Mouse (Mus musculus) MEL (cell line): ENCODE results near the gene Ucn2. TPM values are rescaled to one million over a fixed set of nuclear protein-coding genes. Genes with fewer than 3 reads are reported as not detected.

Experiments
- DNase-seq: peaks from one replicate; pipeline ENCODE4 v3.0.0; 2011; ENCODE audit warnings: low read depth, low spot score
- H3K27ac ChIP-seq: 2 replicates; pipeline ENCODE4 v1.5.1; 2012; ENCODE audit warnings: low read depth, mild to moderate bottlenecking, control low read depth, low read length, moderate library complexity; ENCODE audit not compliant: control insufficient read depth
- H3K27me3 ChIP-seq, 2 experiments: fragments of 150-350 bp in 1 of 2; sonication (generic) in 1 of 2; 2 replicates each; pipeline ENCODE4 v1.6.1; 2012; ENCODE audit warnings: low read length in 2 of 2, mild to moderate bottlenecking in 2 of 2, improper control_type of control experiment in 1 of 2, moderate library complexity in 1 of 2; ENCODE audit not compliant: insufficient read depth in 2 of 2, control insufficient read depth in 1 of 2
- H3K36me3 ChIP-seq, 2 experiments: 2 replicates each; pipeline ENCODE4 v1.6.1; 2012 to 2014; ENCODE audit warnings: low read length in 2 of 2, improper control_type of control experiment in 1 of 2, inconsistent platforms in 1 of 2, mild to moderate bottlenecking in 1 of 2; ENCODE audit not compliant: insufficient read depth in 2 of 2, control insufficient read depth in 1 of 2
- H3K4me1 ChIP-seq, 2 experiments: fragments of 150-350 bp in 1 of 2; sonication (generic) in 1 of 2; 2 replicates each; pipeline ENCODE4 v1.6.1; 2012; ENCODE audit warnings: low read length in 2 of 2, improper control_type of control experiment in 1 of 2, mild to moderate bottlenecking in 1 of 2; ENCODE audit not compliant: insufficient read depth in 2 of 2, control insufficient read depth in 1 of 2
- H3K4me3 ChIP-seq, 2 experiments: fragments of 150-350 bp in 1 of 2; sonication (generic) in 1 of 2; 2 replicates each; pipeline ENCODE4 v1.5.1; 2012; ENCODE audit warnings: low read depth in 2 of 2, low read length in 2 of 2, mild to moderate bottlenecking in 2 of 2, moderate library complexity in 2 of 2, control low read depth in 1 of 2, improper control_type of control experiment in 1 of 2; ENCODE audit not compliant: control insufficient read depth in 1 of 2, insufficient read depth in 1 of 2
- H3K79me2 ChIP-seq: 2 replicates; pipeline ENCODE4 v1.6.1; 2012; ENCODE audit warnings: mild to moderate bottlenecking, low read length, moderate library complexity; ENCODE audit not compliant: control insufficient read depth, poor library complexity, insufficient read depth
- H3K9ac ChIP-seq: 2 replicates; pipeline ENCODE4 v1.6.1; 2012; ENCODE audit warnings: low read depth, mild to moderate bottlenecking, control low read depth, low read length, moderate library complexity; ENCODE audit not compliant: control insufficient read depth, poor library complexity, severe bottlenecking
- H3K9me3 ChIP-seq: fragments of 150-350 bp; sonication (generic); replicated peaks from 2 replicates; pipeline ENCODE4 v1.6.1; 2012; ENCODE audit warnings: mild to moderate bottlenecking, low read length, improper control_type of control experiment, moderate library complexity; ENCODE audit not compliant: insufficient read depth
- ELF1 ChIP-seq: IDR thresholded peaks from 2 replicates; pipeline ENCODE4 v1.6.1; 2014; ENCODE audit warnings: low read depth, mild to moderate bottlenecking, inconsistent platforms, low read length, improper control_type of control experiment, moderate library complexity
- EP300 ChIP-seq, 2 experiments: IDR thresholded peaks; 2 replicates each; pipeline ENCODE4 v1.6.1; 2011; ENCODE audit warnings: improper control_type of control experiment in 2 of 2, low read length in 2 of 2, low read depth in 1 of 2, mild to moderate bottlenecking in 1 of 2
- ETS1 ChIP-seq: IDR thresholded peaks from 2 replicates; pipeline ENCODE4 v1.6.1; 2012; ENCODE audit warnings: low read depth, mild to moderate bottlenecking, inconsistent platforms, low read length, improper control_type of control experiment, moderate library complexity
- GATA1 ChIP-seq: IDR thresholded peaks from 2 replicates; pipeline ENCODE4 v1.6.1; 2011; ENCODE audit warnings: low read depth, low read length, improper control_type of control experiment
- KAT2A ChIP-seq: conservative IDR thresholded peaks from 2 replicates; pipeline ENCODE4 v1.6.1; 2012; ENCODE audit warnings: low read depth, low read length, improper control_type of control experiment, inconsistent platforms
- MAX ChIP-seq: IDR thresholded peaks from 2 replicates; pipeline ENCODE4 v1.6.1; 2011; ENCODE audit warnings: low read length, improper control_type of control experiment
- MAZ ChIP-seq: IDR thresholded peaks from 2 replicates; pipeline ENCODE4 v1.6.1; 2012; ENCODE audit warnings: low read depth, mild to moderate bottlenecking, inconsistent platforms, low read length, improper control_type of control experiment
- MEF2A ChIP-seq: IDR thresholded peaks from 2 replicates; pipeline ENCODE4 v1.6.1; 2014; ENCODE audit warnings: low read depth, mild to moderate bottlenecking, inconsistent platforms, low read length, improper control_type of control experiment; ENCODE audit not compliant: poor library complexity, insufficient replicate concordance, severe bottlenecking; ENCODE audit errors: extremely low read depth
- MXI1 ChIP-seq: IDR thresholded peaks from 2 replicates; pipeline ENCODE4 v1.6.1; 2011; ENCODE audit warnings: mild to moderate bottlenecking, low read depth, low read length, improper control_type of control experiment
- MYB ChIP-seq: IDR thresholded peaks from 2 replicates; pipeline ENCODE4 v1.6.1; 2011; ENCODE audit warnings: mild to moderate bottlenecking, low read depth, low read length, improper control_type of control experiment
- NRF1 ChIP-seq: IDR thresholded peaks from 2 replicates; pipeline ENCODE4 v1.6.1; 2014; ENCODE audit warnings: low read depth, mild to moderate bottlenecking, inconsistent platforms, low read length, improper control_type of control experiment, moderate library complexity; ENCODE audit not compliant: poor library complexity, insufficient read depth, severe bottlenecking
- POLR2A ChIP-seq, 2 experiments: IDR thresholded peaks; 2 replicates each; pipeline ENCODE4 v1.6.1; 2011 to 2012; ENCODE audit warnings: low read length in 2 of 2, mild to moderate bottlenecking in 2 of 2, control low read depth in 1 of 2, improper control_type of control experiment in 1 of 2, low read depth in 1 of 2, moderate library complexity in 1 of 2; ENCODE audit not compliant: control insufficient read depth in 1 of 2, insufficient read depth in 1 of 2, poor library complexity in 1 of 2
- POLR2AphosphoS2 ChIP-seq: IDR thresholded peaks from 2 replicates; pipeline ENCODE4 v1.6.1; 2011; ENCODE audit warnings: low read length, improper control_type of control experiment
- POLR2AphosphoS5 ChIP-seq: IDR thresholded peaks from 2 replicates; pipeline ENCODE4 v1.6.1; 2012; ENCODE audit warnings: low read depth, borderline replicate concordance, mild to moderate bottlenecking, inconsistent platforms, low read length, moderate library complexity, mixed read lengths
- RAD21 ChIP-seq: IDR thresholded peaks from 2 replicates; pipeline ENCODE4 v1.6.1; 2011; ENCODE audit warnings: mild to moderate bottlenecking, low read depth, low read length, improper control_type of control experiment
- SIN3A ChIP-seq: IDR thresholded peaks from 2 replicates; pipeline ENCODE4 v1.6.1; 2012; ENCODE audit warnings: low read length, improper control_type of control experiment, inconsistent platforms
- SMC3 ChIP-seq: IDR thresholded peaks from 2 replicates; pipeline ENCODE4 v1.6.1; 2011; ENCODE audit warnings: low read depth, low read length, improper control_type of control experiment
- TAL1 ChIP-seq: IDR thresholded peaks from 2 replicates; pipeline ENCODE4 v1.6.1; 2012; ENCODE audit warnings: mild to moderate bottlenecking, inconsistent platforms, low read length, moderate library complexity, mixed read lengths
- TBP ChIP-seq: IDR thresholded peaks from 2 replicates; pipeline ENCODE4 v1.8.0; 2011; ENCODE audit warnings: low read depth, low read length, improper control_type of control experiment
- UBTF ChIP-seq: IDR thresholded peaks from 2 replicates; pipeline ENCODE4 v1.6.1; 2012; ENCODE audit warnings: low read depth, mild to moderate bottlenecking, inconsistent platforms, low read length, improper control_type of control experiment, moderate library complexity, borderline replicate concordance; ENCODE audit not compliant: insufficient read depth
- USF1 ChIP-seq: IDR thresholded peaks from 2 replicates; pipeline ENCODE4 v1.6.1; 2014; ENCODE audit warnings: low read depth, mild to moderate bottlenecking, inconsistent platforms, low read length, improper control_type of control experiment, moderate library complexity
- USF2 ChIP-seq, 2 experiments: IDR thresholded peaks; 2 replicates each; pipeline ENCODE4 v1.6.1; 2011 to 2012; ENCODE audit warnings: improper control_type of control experiment in 2 of 2, low read length in 2 of 2, borderline replicate concordance in 1 of 2, inconsistent platforms in 1 of 2, low read depth in 1 of 2, mild to moderate bottlenecking in 1 of 2; ENCODE audit not compliant: insufficient read depth in 1 of 2
- ZC3H11A ChIP-seq: IDR thresholded peaks from 2 replicates; pipeline ENCODE4 v1.6.1; 2012; ENCODE audit warnings: low read depth, mild to moderate bottlenecking, inconsistent platforms, low read length, improper control_type of control experiment
- polyA plus RNA-seq, 2 experiments: library from polyadenylated mRNA; stranded (reverse) in 1 of 2; unstranded in 1 of 2; fragments of >175 nt in 1 of 2; fragments of >200 nt in 1 of 2; gene quantifications; 2 replicates each; pipeline versions ENCODE4 v1.2.1 to v1.2.4; 2012; ENCODE audit warnings: low replicate concordance in 2 of 2, low read depth in 1 of 2; ENCODE audit not compliant: insufficient read length in 2 of 2, insufficient read depth in 1 of 2, missing spikeins in 1 of 2
- total RNA-seq: library from RNA; depleted of rRNA; stranded (reverse); fragments of 300-350 nt; gene quantifications from 2 replicates; pipeline ENCODE4 v1.2.3, GENCODE M21; 2012

The Ucn2 gene
- total and polyA plus RNA-seq, 3 experiments = 0.12 to 0.19 TPM; not detected in 1

DNA sequence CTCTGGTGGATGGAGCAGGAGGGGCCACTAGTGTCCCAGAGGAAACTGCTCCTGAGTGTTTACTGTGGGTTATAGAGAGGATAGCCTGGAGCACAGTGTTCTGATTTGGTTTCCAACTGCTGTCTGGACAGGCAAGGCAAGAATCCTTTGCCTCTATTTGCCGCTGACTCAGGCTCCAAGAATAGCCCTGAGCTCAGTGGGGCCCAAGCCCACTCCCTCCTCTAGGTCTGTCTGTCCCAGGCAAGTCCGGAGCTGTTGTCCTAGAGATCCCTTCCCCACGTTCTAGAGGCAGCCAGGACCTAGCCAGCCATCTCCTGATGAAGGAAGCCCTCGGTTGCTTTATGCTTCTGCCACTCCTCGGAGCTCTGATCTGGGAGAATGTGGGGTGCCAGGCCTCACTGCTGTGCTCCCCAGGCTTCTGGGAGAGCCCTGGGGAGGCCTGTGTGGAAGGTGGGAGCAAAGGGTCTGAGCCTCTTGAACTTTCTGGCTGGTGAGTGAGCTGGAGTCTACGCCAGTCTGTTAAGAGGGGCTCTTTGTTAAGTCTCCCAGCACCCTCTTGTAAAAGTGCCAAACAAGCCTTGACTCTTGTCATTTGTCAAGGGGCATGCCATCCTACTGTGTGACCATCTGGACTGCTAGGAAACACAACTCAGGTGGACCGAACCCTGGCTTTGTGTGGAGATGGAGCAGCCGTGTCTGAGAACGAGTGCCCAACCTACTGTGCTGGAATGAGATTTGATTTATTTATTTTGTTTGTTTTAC, 35.7 kb upstream of the Ucn2 start:
- H3K79me2 ChIP-seq = no peaks in the 10 kb centered on the region
- no peaks in the 10 kb centered on the region for H3K27me3 ChIP-seq
- TF ChIP-seq SMC3 = no peak
- TF ChIP-seq POLR2AphosphoS2 = peak; percentile 22; the same call in 1 of the 2 replicates
- TF ChIP-seq RAD21 = no peak
- TF ChIP-seq KAT2A = no peak
- peaks cover 4 to 8% of the 10 kb centered on the region in 2 experiments for H3K36me3 ChIP-seq
- H3K9ac ChIP-seq = no peak overlapping the region
- no peak for DNase-seq
- H3K9me3 ChIP-seq = no peaks in the 10 kb centered on the region
- H3K4me3 ChIP-seq = no peak overlapping the region
- H3K4me1 ChIP-seq = no peaks in the 10 kb centered on the region; a peak in 1 of 4 replicates
- H3K27ac ChIP-seq = no peak overlapping the region

DNA sequence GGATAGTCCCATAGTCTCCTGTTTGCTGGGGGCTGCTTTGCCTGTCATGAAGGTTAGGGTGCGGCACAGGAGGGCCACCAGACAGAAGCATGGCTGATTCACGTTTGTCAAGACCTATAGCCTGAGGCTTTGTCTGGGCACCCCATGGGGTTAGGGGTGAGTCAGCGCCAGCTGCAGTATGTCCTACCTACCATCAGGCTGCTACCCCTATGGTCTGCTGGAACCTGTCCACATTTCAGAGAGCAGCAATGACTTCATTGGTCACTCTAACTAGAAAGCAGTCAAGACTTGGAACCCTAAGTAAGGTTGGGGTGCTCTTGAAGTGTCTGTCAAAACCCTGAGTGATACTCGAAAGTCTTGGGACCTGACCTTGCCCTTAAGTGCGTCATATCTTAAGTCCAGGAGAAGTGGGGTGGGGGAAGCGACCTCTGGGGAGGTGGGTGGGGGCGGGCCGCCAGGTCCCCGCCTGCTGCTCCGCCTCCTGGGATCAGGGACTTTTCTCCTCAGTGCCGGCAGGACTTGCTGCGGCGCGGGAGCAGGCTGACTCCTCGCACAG, 32.7 kb upstream of the Ucn2 start, which contains the start of gene Col7a1:
TSS of gene Col7a1 (plus strand) at position 506 of the 556 bp plus-strand sequence.
- Histone ChIP-seq H3K79me2 (no peaks in the 10 kb centered on the region), H3K9me3 (no peaks in the 10 kb centered on the region), H3K9ac (no peak within 1 kb of the TSS), H3K27me3 (no peaks in the 10 kb centered on the region), H3K4me1 (no peaks in the 10 kb centered on the region), H3K4me3 (no peak within 1 kb of the TSS), H3K27ac (no peak within 1 kb of the TSS), H3K36me3 (peaks cover 0 to 3% of the 10 kb centered on the region in 2 experiments; a peak in 2 of 4 replicates)
- no peak for TF ChIP-seq MXI1
- TF ChIP-seq MAZ = no peak
- TF ChIP-seq POLR2A (IDR thresholded peaks at IDR 0.05; ENCODE audit: control insufficient read depth in 1 of 2, insufficient read depth in 1 of 2, low read depth in 1 of 2, low read length in 2 of 2, poor library complexity in 1 of 2) = no peak
- TF ChIP-seq EP300 (IDR thresholded peaks at IDR 0.05; ENCODE audit: low read depth in 1 of 2, low read length in 2 of 2) = no peak
- no peak for TF ChIP-seq TAL1
- no peak for TF ChIP-seq TBP
- no peak for TF ChIP-seq KAT2A
- no peak for TF ChIP-seq POLR2AphosphoS5
- no peak for TF ChIP-seq ZC3H11A
- no peak for TF ChIP-seq ELF1
- no peak for DNase-seq

DNA sequence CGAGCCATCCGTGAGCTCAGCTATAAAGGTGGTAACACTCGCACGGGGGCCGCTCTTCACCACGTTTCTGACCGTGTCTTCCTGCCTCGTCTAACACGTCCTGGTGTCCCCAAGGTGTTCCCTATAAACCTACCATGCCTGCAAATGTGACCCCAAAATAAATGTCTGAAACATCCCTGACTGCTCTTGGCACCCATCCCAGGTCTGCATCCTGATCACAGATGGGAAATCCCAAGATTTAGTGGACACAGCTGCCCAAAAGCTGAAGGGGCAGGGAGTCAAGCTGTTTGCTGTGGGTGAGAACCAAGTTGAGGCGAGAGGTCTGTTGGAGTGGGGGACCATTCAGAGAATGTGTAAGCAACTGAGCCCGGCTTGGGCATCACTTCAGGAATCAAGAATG, 30.6 kb upstream of the Ucn2 start:
- Histone ChIP-seq H3K27ac (no peak overlapping the region), H3K9me3 (no peaks in the 10 kb centered on the region), H3K27me3 (no peaks in the 10 kb centered on the region), H3K79me2 (no peaks in the 10 kb centered on the region), H3K9ac (no peak overlapping the region), H3K4me3 (no peak overlapping the region), H3K4me1 (no peaks in the 10 kb centered on the region), H3K36me3 (no peaks in the 10 kb centered on the region)
- TF ChIP-seq MXI1 (no peak), EP300 (IDR thresholded peaks at IDR 0.05; ENCODE audit: low read depth in 1 of 2, low read length in 2 of 2) (no peak), USF2 (IDR thresholded peaks at IDR 0.05; ENCODE audit: borderline replicate concordance in 1 of 2, insufficient read depth in 1 of 2, low read depth in 1 of 2, low read length in 2 of 2) (no peak), SIN3A (no peak), POLR2AphosphoS5 (no peak), MYB (no peak), ETS1 (no peak), USF1 (no peak), MAX (no peak), UBTF (no peak), MEF2A (no peak), NRF1 (no peak), RAD21 (no peak), GATA1 (no peak), TAL1 (no peak)
- no peak for DNase-seq
